Mouse (Mus musculus) cerebellum, postnatal 14 days (tissue): ENCODE measurements at regions not wholly inside any gene's neighbourhood (a gene's known extent, or its start where the extent isn't known, plus 50 kb on each side); places are given as distances from the start of the nearest gene placed in this dataset.

Source experiments
- DNase-seq, 2 experiments: peaks; one replicate each; pipeline ENCODE4 v3.0.0; 2021; ENCODE audit warnings: mixed read lengths in 2 of 2

DNA sequence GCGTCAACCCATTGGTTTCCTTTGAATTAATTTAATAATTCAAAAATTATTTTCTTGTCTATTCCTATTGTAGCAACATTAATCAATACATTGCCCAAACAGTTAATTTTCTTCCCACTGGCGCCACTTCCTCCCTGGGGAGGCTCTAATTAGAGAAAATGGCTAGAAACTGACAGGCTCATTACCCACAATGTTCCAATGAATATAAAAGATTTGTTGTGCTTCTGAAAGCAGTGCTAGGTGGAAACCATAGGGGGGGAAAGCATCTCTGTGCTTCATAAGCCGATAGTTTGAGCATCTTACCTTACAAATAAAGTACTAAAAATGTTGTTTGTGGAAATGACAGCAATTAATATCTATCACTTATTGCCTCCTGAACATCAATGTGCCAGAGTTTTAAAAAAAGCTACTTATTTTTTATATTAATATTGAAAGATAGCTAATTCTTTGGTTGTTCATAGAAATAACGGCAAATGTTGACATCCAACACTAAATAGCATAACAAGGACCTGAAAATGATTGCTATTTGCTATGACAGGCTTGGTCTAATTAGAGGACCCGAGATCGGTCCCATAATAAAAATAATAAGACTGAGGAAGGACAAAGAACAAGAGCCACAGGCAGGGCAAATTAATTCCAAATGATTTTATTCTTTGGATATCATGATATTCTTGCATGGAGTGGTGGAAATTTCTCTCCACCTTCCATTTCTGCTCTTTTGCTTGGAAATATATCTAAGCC is 259.0 kb upstream of the Gm5415 start:
- no peak for DNase-seq

GRCm38 (mm10) chr1:32772217-32772616 is 225.1 kb upstream of the Gm5415 start:
- DNase-seq: no peak

- peak in 1 of 2 experiments; percentile 3 for DNase-seq
These were observed 221.0 kb upstream of the Gm5415 start for GRCm38 (mm10) chr1:32768071-32768470.

GRCm38 (mm10) chr1:32748191-32748590 is 201.1 kb upstream of the Gm5415 start:
- DNase-seq: no peak

- DNase-seq: no peak
These were observed 199.2 kb upstream of the Gm5415 start for GRCm38 (mm10) chr1:32746288-32746687.
